Mouse (Mus musculus): ENCODE results near the gene Cntrob. TPM values are rescaled to one million over a fixed set of nuclear protein-coding genes. Genes with fewer than 3 reads are reported as not detected.

Gene Cntrob
- total RNA-seq, 2 experiments from 2014 or later: 14.2 to 18.3 TPM

- intact Hi-C loops (cut with DNase I): loop anchor here (2.0 to 5.0 kb wide), 2 partner anchors 133 to 254 kb away; no protein-coding TSS in a partner anchor
Measured at GRCm38 (mm10) chr11:69258287-69258686, 65.3 kb downstream of the Cntrob start.

GRCm38 (mm10) chr11:69257807-69258206 is 65.8 kb downstream of the Cntrob start:
- DNase-seq (ENCODE audit: low spot score in 2 of 2): peak; percentile 36 to 65
- intact Hi-C loops (cut with DNase I): loop anchor here (2.0 to 5.0 kb wide), 2 partner anchors 133 to 254 kb away; no protein-coding TSS in a partner anchor

More at GRCm38 (mm10) chr11:69258287-69258686, 65.3 kb downstream of the Cntrob start:
- DNase-seq (ENCODE audit: low spot score in 2 of 2): peak; percentile 13 to 29

GRCm38 (mm10) chr11:69257072-69257471 is 66.5 kb downstream of the Cntrob start:
- intact Hi-C loops (cut with DNase I): loop anchor here (5.0 kb wide), 1 partner anchor 255 kb away; no protein-coding TSS in a partner anchor

GRCm38 (mm10) chr11:69254808-69255207 is 68.8 kb downstream of the Cntrob start:
- no peak for DNase-seq (ENCODE audit: low spot score in 2 of 2)
- intact Hi-C loops (cut with DNase I): loop anchor here (5.0 kb wide), 1 partner anchor 257 kb away; no protein-coding TSS in a partner anchor

More at GRCm38 (mm10) chr11:69257072-69257471, 66.5 kb downstream of the Cntrob start:
- no peak for DNase-seq (ENCODE audit: low spot score in 2 of 2)

- no peak for DNase-seq (ENCODE audit: low spot score in 2 of 2)
- intact Hi-C loops (cut with DNase I): no loop called here
Measured at GRCm38 (mm10) chr11:69253131-69253530, 70.4 kb downstream of the Cntrob start.

GRCm38 (mm10) chr11:69251953-69252352 is 71.6 kb downstream of the Cntrob start:
- DNase-seq (ENCODE audit: low spot score in 2 of 2): no peak
- intact Hi-C loops (cut with DNase I): no loop called here

GRCm38 (mm10) chr11:69251135-69251842 is 72.3 kb downstream of the Cntrob start:
- intact Hi-C loops (cut with DNase I): no loop called here

GRCm38 (mm10) chr11:69250106-69250505 is 73.5 kb downstream of the Cntrob start:
- intact Hi-C loops (cut with DNase I): no loop called here
- no peak for DNase-seq (ENCODE audit: low spot score in 2 of 2)

More at GRCm38 (mm10) chr11:69251135-69251842, 72.3 kb downstream of the Cntrob start:
- no peak for DNase-seq (ENCODE audit: low spot score in 2 of 2)

Other genes with a start within 250 kb of the Cntrob start
- gene Vamp2, start 235.3 kb downstream of the Cntrob start, total RNA-seq (2021): 1,000 to 10,000 TPM; 1,099 to 1,151 TPM
- 100 to 1,000 TPM in 1 of 2 experiments, 10 to 100 TPM in 1; 98.9 to 108 TPM for gene Per1, start 228.6 kb downstream of the Cntrob start, total RNA-seq (2021)
- gene Hes7, start 203.4 kb downstream of the Cntrob start, total RNA-seq (2021): under 1 TPM; 0.39 to 0.48 TPM
- 1 to 10 TPM in 1 of 2 experiments, under 1 TPM in 1; 0.44 to 1.1 TPM for gene 9130213A22Rik, start 201.2 kb downstream of the Cntrob start, total RNA-seq (2021)
- 1 to 10 TPM; 3.1 to 6.4 TPM for gene Aloxe3, start 197.9 kb downstream of the Cntrob start, total RNA-seq (2021)
- 1 to 10 TPM; 3.1 to 6.6 TPM for gene Alox12b, start 166.8 kb downstream of the Cntrob start, total RNA-seq (2021)
- 1 to 10 TPM; 3.6 to 5.1 TPM for gene Alox8, start 125.9 kb downstream of the Cntrob start, total RNA-seq (2021)
- gene Gucy2e, start 86.7 kb downstream of the Cntrob start, total RNA-seq (2021): under 1 TPM; 0.80 to 0.94 TPM
- gene Trappc1, start 205 bp upstream of the Cntrob start, total RNA-seq (2021): 10 to 100 TPM; 59.0 to 60.5 TPM
- 10 to 100 TPM; 67.1 to 68.0 TPM for gene Kcnab3, start 2.5 kb upstream of the Cntrob start, total RNA-seq (2021)
- gene Rnf227, start 16.7 kb upstream of the Cntrob start, total RNA-seq (2021): 100 to 1,000 TPM; 141 to 143 TPM
- gene Chd3, start 45.6 kb upstream of the Cntrob start, total RNA-seq (2021): 100 to 1,000 TPM; 449 to 474 TPM
- 100 to 1,000 TPM; 105 to 109 TPM for gene Naa38, start 71.7 kb upstream of the Cntrob start, total RNA-seq (2021)
- gene Cyb5d1, start 71.9 kb upstream of the Cntrob start, total RNA-seq (2021): 10 to 100 TPM; 35.9 to 41.3 TPM
- gene Tmem88, start 74.5 kb upstream of the Cntrob start, total RNA-seq (2021): 1 to 10 TPM; 3.6 to 3.8 TPM
- 10 to 100 TPM; 23.3 to 25.3 TPM for gene Kdm6b, start 89.9 kb upstream of the Cntrob start, total RNA-seq (2021)
- 1 to 10 TPM; 3.0 to 3.6 TPM for gene Dnah2, start 225.3 kb upstream of the Cntrob start, total RNA-seq (2021)
- gene Efnb3, start 236.4 kb upstream of the Cntrob start, total RNA-seq (2021): 10 to 100 TPM; 57.5 to 60.4 TPM

All from left cerebral cortex, postnatal 25 days (tissue).